9 mouse cellular contexts compared by ENCODE assay signal in genomic region chr10:111180633-111181032, GRCm38 (mm10). TPM values are rescaled to one million over a fixed set of nuclear protein-coding genes. Genes with fewer than 3 reads are reported as not detected.
DNase-seq lines count a peak whose midpoint lies in the region; ATAC-seq and TF ChIP-seq lines count a peak whose summit lies in the region.
"Had no signal": no experiment of that assay in that cellular context is flagged by ENCODE, and none has a peak within 500 bp of the region (broad histone marks: within the 10 kb centered on the region; RNA-seq: fewer than 3 reads in every experiment).

No protein-coding gene starts in this region.

- TF ChIP-seq CTCF in cerebellum, adult 2 months (IDR thresholded peaks at IDR 0.05; ENCODE audit: borderline replicate concordance, insufficient read depth, low read depth, low read length): peak; percentile 14; the same call in 1 of the 2 replicates

- no peak overlapping the region for H3K27ac ChIP-seq in cerebellum, adult 2 months (ENCODE audit: insufficient read depth, low read length)
- no peak overlapping the region for H3K27ac ChIP-seq in kidney, embryonic 16.5 days (ENCODE audit: low read length)
- H3K27ac ChIP-seq in forebrain, embryonic 16.5 days (ENCODE audit: low read length): no peak overlapping the region
- no peak overlapping the region for H3K27ac ChIP-seq in midbrain, embryonic 14.5 days (replicated peaks; ENCODE audit: low read depth, low read length)
- H3K27ac ChIP-seq: limb, embryonic 12.5 days had no signal

- H3K4me1 ChIP-seq in cerebellum, adult 2 months (ENCODE audit: control insufficient read depth, insufficient read depth, low read length): peaks cover 13% of the 10 kb centered on the region
- no peaks in the 10 kb centered on the region for H3K4me1 ChIP-seq in kidney, embryonic 16.5 days (ENCODE audit: insufficient read depth, low read length)
- H3K4me1 ChIP-seq in forebrain, embryonic 16.5 days (replicated peaks; ENCODE audit: control insufficient read depth, insufficient read depth, low read length): peaks cover 14% of the 10 kb centered on the region
- no peaks in the 10 kb centered on the region for H3K4me1 ChIP-seq in midbrain, embryonic 14.5 days (ENCODE audit: control insufficient read depth, insufficient read depth, low read length)

- no peak for DNase-seq in cerebellum, adult 2 months
- no peak for DNase-seq in cerebellum, adult 18-20 months
- DNase-seq in kidney, adult 8-10 months: no peak
- peak; percentile 44 for DNase-seq in midbrain, embryonic 14.5 days
- DNase-seq in right cerebral cortex, postnatal 36 days (ENCODE audit: low spot score in 2 of 2): no peak
- DNase-seq in thymus, postnatal 4 days: no peak

- H3K9ac ChIP-seq in kidney, embryonic 16.5 days (replicated peaks; ENCODE audit: low read length): no peak overlapping the region
- H3K9ac ChIP-seq in forebrain, embryonic 16.5 days (replicated peaks; ENCODE audit: low read depth, low read length): no peak overlapping the region
- no peak overlapping the region for H3K9ac ChIP-seq in midbrain, embryonic 14.5 days (replicated peaks; ENCODE audit: low read length)
- H3K9ac ChIP-seq: limb, embryonic 12.5 days had no signal

- peak; percentile 46; the same call in 1 of the 2 replicates for ATAC-seq in kidney, embryonic 16.5 days (ENCODE audit: low FRiP score, low TSS enrichment)
- ATAC-seq in forebrain, embryonic 16.5 days: peak; percentile 27; the same call in 1 of the 2 replicates
- no peak for ATAC-seq in midbrain, embryonic 14.5 days (ENCODE audit: low FRiP score, low TSS enrichment)

- WGBS in cerebellum, adult 2 months: 58% methylated on average over 3 of the region's 3 CpGs
- WGBS in kidney, embryonic 16.5 days: 38% methylated on average over 3 of the region's 3 CpGs
- WGBS in forebrain, embryonic 16.5 days: 23% methylated on average over 3 of the region's 3 CpGs
- 19% methylated on average over 3 of the region's 3 CpGs for WGBS in midbrain, embryonic 14.5 days

- no peak overlapping the region for H3K4me3 ChIP-seq in cerebellum, adult 2 months (replicated peaks; ENCODE audit: insufficient read depth, low read depth, low read length)
- H3K4me3 ChIP-seq in kidney, embryonic 16.5 days (ENCODE audit: low read length): no peak overlapping the region
- no peak overlapping the region for H3K4me3 ChIP-seq in forebrain, embryonic 16.5 days (replicated peaks; ENCODE audit: low read length)
- H3K4me3 ChIP-seq in midbrain, embryonic 14.5 days (replicated peaks; ENCODE audit: low read depth, low read length): no peak overlapping the region
- H3K4me3 ChIP-seq: limb, embryonic 12.5 days had no signal

- no peaks in the 10 kb centered on the region for H3K27me3 ChIP-seq in cerebellum, adult 2 months (ENCODE audit: control insufficient read depth, insufficient read depth, low read length)
- no peaks in the 10 kb centered on the region for H3K27me3 ChIP-seq in kidney, embryonic 16.5 days (ENCODE audit: insufficient read depth, low read length)
- H3K27me3 ChIP-seq in forebrain, embryonic 16.5 days (replicated peaks; ENCODE audit: control insufficient read depth, insufficient read depth, low read length): no peaks in the 10 kb centered on the region
- no peaks in the 10 kb centered on the region for H3K27me3 ChIP-seq in midbrain, embryonic 14.5 days (ENCODE audit: control insufficient read depth, insufficient read depth, low read length)
- H3K27me3 ChIP-seq: limb, embryonic 12.5 days had no signal

- no peak overlapping the region for H3K4me2 ChIP-seq in kidney, embryonic 16.5 days (replicated peaks; ENCODE audit: low read depth, low read length)
- no peak overlapping the region for H3K4me2 ChIP-seq in forebrain, embryonic 16.5 days (ENCODE audit: low read length)
- H3K4me2 ChIP-seq in midbrain, embryonic 14.5 days (ENCODE audit: low read length): no peak overlapping the region
- H3K4me2 ChIP-seq: limb, embryonic 12.5 days had no signal

- H3K36me3 ChIP-seq in kidney, embryonic 16.5 days (ENCODE audit: insufficient read depth, low read length): no peaks in the 10 kb centered on the region
- H3K36me3 ChIP-seq in forebrain, embryonic 16.5 days (ENCODE audit: control insufficient read depth, insufficient read depth): no peaks in the 10 kb centered on the region
- H3K36me3 ChIP-seq in midbrain, embryonic 14.5 days (ENCODE audit: control insufficient read depth, insufficient read depth, low read length): no peaks in the 10 kb centered on the region
- H3K36me3 ChIP-seq: limb, embryonic 12.5 days had no signal

- no peaks in the 10 kb centered on the region for H3K9me3 ChIP-seq in kidney, embryonic 16.5 days (ENCODE audit: low read length)
- no peaks in the 10 kb centered on the region for H3K9me3 ChIP-seq in forebrain, embryonic 16.5 days (ENCODE audit: control insufficient read depth, low read length)
- H3K9me3 ChIP-seq in midbrain, embryonic 14.5 days (ENCODE audit: control insufficient read depth, low read length): no peaks in the 10 kb centered on the region
- H3K9me3 ChIP-seq: limb, embryonic 12.5 days had no signal

- TF ChIP-seq POLR2A in cerebellum, adult 2 months (IDR thresholded peaks at IDR 0.05; ENCODE audit: borderline replicate concordance, insufficient read depth, low read length): no peak

RNA-seq across cellular contexts. Expression of gene Osbpl8, which starts 16.1 kb away (rescaled TPM):
- 18.4 and 19.4 TPM in 2 replicates for polyA plus RNA-seq in cerebellum, adult 2 months (2012; rRNA removed)
- 7.1 and 8.6 TPM in 2 replicates for polyA plus RNA-seq in kidney, embryonic 16.5 days (2015; fragmentation: Nextera tagmentation; extraction: Ambion mirVana)
- 23.7 and 23.8 TPM in 2 replicates for polyA plus RNA-seq in forebrain, embryonic 16.5 days (2015; fragmentation: Nextera tagmentation; extraction: Ambion mirVana)
- polyA plus RNA-seq in midbrain, embryonic 14.5 days (2014; fragmentation: Nextera tagmentation; extraction: Ambion mirVana): 17.9 and 19.0 TPM in 2 replicates
